Mouse (Mus musculus): ENCODE results near the gene Rps23. TPM values are rescaled to one million over a fixed set of nuclear protein-coding genes. Genes with fewer than 3 reads are reported as not detected.

The Rps23 gene
- total RNA-seq, 2 experiments from 2014 or later = 294 to 301 TPM

GRCm38 (mm10) chr13:90935852-90936251, 13.1 kb downstream of the Rps23 start:
- no peak for DNase-seq

- DNase-seq = no peak
Observed at GRCm38 (mm10) chr13:90939192-90939591, 16.4 kb downstream of the Rps23 start.

GRCm38 (mm10) chr13:90939600-90939999, 16.8 kb downstream of the Rps23 start:
- no peak for DNase-seq

DNA sequence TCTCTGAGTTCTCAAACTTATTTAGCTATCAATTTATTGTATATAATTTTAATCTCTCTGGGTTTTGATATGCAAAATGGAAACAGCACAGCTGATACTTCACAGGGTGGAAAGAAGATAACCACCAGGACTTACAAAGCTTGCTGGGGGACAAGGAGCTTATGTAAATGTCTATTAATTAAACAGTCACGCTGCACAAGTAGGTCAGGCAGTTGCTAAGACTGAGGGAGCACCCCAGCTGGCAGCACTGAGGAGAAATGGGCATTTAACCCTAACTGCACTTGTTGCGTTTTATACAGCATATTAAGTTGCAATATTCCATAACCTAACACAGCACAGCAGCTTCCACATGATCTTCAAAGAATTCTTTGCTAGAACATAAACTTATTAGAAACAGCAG, 36.1 kb downstream of the Rps23 start:
- no peak for DNase-seq

DNA sequence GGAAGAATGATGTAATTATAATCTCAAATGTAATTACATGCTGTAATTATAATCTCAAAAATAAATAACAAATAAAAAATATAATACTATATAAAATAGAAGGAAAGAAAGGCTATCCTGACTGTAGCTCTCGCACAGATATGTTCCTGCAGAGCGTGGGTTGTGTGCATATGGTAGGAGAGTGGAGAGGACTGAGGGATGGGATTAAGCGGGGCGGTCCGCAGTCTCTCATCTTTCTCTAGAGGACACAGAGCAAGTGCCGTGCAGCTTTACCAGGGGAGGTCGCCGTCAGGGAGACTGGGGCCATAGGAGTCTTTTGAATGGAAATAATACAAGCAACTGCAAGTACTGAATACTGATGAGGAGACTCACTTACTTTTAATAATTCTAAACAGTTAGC, 37.8 kb downstream of the Rps23 start:
- no peak for DNase-seq

DNA sequence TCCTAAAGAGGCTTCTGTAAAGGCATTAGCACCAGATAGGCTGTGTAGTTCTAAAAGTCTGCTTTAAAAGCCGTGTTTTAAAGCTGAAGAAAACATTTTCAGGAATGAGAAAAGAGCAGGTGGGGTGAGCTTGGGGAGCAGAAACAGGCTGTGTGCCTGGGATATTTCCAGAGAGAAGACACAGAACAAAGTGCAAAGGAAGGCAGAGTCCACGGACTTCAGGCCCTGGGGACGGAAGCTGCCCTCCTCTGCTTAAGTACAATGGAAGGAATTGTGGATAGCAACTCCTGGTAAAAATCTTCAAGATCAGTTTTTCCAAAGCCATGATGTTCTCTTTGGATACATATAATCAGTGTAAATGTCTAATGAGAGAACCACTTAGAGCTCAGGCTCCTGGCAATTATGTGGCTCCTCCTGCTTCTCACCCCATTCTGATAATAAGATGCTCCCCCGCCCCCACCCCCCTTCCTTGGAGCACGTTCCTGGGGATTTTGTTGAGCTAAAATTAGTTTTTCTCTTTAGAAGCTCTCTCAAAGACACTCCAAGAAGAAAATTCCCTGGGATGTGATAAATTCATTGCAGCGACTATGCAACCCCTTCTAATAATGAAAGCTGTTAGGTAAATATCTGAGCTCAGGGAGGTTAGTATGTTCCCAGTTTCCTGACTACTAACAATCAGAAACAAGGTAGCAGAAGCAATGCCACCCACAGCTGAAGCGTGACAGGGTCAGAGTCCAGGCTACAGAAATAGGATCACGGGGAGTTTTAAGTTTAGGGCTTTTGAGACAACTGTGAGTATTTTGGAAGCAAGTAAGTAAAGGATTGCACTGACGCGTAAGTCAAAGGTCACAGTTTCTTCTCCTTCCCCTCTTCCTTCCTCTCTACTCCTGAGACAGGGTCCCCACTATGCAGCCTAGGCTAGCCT, 40.3 kb downstream of the Rps23 start:
- DNase-seq = no peak

DNA sequence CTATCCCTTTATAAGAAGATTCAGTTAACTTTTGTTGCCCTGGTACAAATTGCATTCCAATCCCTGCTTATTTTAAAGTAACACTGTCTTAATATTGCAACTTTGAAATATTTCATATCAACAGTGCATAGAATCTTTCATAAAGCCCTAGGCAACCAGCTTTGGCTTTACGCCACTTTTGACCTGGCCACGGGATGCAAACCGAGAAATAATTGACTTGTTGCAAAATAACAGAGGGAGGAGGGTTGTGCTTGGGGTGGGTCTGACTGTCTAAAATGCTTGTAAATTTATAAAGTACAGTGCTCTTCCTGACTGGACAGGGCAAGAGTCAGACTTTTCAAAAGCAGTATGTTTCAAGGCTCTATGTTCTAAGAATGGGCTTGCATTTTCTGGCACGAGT, 41.8 kb downstream of the Rps23 start:
- no peak for DNase-seq

DNA sequence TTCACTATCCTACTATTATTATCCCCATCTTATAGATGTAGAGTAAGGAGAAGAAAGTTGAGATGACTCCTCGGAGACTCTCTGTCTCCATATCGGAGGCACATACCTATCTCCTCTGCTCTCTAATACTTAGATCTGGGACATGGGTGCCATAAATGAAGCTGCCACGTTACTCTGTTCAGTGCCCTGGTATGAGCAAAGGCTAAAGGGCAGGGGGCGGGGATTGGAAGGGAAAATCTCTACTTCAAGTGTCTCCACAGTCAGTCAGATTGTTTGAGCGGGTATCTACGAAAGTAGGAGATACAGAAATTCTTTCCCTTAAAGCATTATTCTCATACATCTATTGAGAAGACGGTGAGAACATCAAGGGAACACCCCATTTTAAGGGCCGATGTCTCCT, 43.2 kb downstream of the Rps23 start:
- DNase-seq = no peak

DNA sequence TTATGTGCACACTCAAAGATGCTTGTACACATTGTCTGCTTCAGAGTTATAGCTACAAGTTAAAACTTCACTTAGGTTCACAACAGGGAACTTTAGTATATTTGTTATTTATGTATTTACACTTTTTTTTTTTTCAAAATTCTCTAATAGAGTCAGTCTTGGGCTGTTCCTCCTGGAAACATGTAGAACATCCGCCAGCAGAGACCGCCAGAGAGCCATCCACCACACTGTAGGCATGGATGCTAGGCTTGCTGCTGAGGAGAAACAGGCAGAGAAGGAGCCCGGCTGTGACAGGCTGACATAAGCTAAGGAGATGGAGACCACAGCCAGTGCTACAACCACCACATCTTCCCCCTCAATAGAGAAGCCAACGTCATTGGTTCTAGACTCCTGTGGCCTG, 44.7 kb downstream of the Rps23 start:
- DNase-seq = peak; percentile 86

- DNase-seq = no peak
Observed at GRCm38 (mm10) chr13:90968940-90969339, 46.2 kb downstream of the Rps23 start.

DNA sequence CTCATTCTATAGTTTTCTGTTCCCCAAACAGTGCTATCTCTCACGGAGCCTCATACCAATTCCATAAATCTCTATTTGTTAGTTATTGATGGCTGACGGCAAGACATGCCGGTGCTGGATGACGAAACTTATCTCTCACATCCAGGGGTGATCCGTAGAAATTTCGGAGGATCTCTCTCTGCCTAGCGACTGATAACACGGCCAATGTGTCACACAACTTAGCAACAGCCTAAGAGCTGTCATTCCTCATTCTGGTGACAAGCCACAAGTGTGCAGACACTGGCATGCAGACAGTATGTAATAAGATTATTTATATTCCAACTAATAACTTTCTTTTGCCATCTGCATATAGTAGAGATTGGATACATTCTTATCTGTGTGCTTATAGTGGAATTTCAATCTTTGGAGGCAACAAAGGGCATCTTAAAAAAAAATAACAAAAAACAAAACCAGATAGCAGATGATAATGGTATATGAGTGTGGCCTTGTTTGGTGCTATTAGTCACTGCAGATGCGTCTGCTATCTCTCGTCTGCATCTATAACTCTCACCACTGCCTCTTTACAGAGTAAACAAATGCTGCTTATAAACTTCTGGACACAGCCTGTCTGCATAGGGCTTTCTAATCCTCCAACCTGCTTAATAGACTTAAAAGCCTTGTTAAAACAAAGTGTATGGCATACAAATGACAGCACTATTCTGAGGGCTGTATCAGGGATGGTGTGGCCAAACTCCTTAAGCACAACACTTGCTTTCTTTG, 47.7 kb downstream of the Rps23 start:
- DNase-seq = no peak

GRCm38 (mm10) chr13:90973409-90973808, 50.7 kb downstream of the Rps23 start:
- no peak for DNase-seq

Other genes starting within 250 kb of the Rps23 start
- 1 to 10 TPM in 1 of 2 experiments, under 1 TPM in 1; 0.65 to 1.6 TPM for gene Atp6ap1l, start 17.6 kb upstream of the Rps23 start, total RNA-seq (2021)